Mouse (Mus musculus): ENCODE measurements around the gene Olfr172. TPM values are rescaled to one million over a fixed set of nuclear protein-coding genes. Genes with fewer than 3 reads are reported as not detected.

Olfr172 gene
- polyA plus RNA-seq (2014; fragmentation: Nextera tagmentation; extraction: Ambion mirVana), result not detected in 2 replicates

GRCm38 (mm10) chr16:58763076-58763475 lies at the start of gene Olfr172:
Olfr172 (minus strand) TSS chr16:58763176.
- Histone ChIP-seq H3K36me3 (ENCODE audit: control insufficient read depth, insufficient read depth, low read length) (no peaks in the 10 kb centered on the region), H3K27me3 (replicated peaks; ENCODE audit: control insufficient read depth, insufficient read depth, low read length) (no peaks in the 10 kb centered on the region), H3K27ac (ENCODE audit: low read depth) (no peak within 1 kb of the TSS), H3K4me3 (ENCODE audit: low read depth, low read length) (no peak within 1 kb of the TSS), H3K9me3 (ENCODE audit: control insufficient read depth, low read length) (no peaks in the 10 kb centered on the region), H3K4me2 (ENCODE audit: low read length) (no peak within 1 kb of the TSS), H3K9ac (ENCODE audit: low read length) (no peak within 1 kb of the TSS), H3K4me1 (replicated peaks; ENCODE audit: control insufficient read depth, insufficient read depth, low read length) (no peaks in the 10 kb centered on the region)
- 83% methylated on average over 1 of the region's 1 CpGs for WGBS
- no peak for ATAC-seq (replicated peaks; ENCODE audit: low FRiP score, low TSS enrichment, low read depth)
- no peak for DNase-seq (ENCODE audit: low spot score)

DNA sequence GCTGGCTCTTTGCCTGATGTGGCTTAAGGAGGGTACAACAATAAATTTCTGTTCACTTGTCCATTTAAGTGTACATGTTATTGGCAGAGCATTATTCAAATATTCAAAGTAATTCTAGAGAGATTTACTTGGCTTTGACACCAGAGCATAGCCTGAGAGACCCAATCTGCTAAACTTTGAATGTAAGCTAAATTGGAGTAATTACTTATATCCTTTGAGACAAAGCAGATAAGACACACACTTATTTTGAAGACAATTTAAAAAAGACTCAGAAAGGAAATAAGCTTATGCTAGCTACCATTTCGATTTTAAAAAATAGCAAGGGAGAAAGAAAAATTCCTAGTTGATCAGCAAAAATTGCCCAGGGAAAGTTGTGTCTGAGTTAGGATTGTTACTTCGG lies 37.2 kb upstream of the Olfr172 start, which contains the start of gene Olfr173:
Olfr173 (minus strand) TSS at position 101 of the 400 bp plus-strand sequence.
- H3K36me3 ChIP-seq (ENCODE audit: control insufficient read depth, insufficient read depth, low read length), result no peaks in the 10 kb centered on the region

GRCm38 (mm10) chr16:58756191-58756590 lies 6.8 kb downstream of the Olfr172 start:
- H3K4me2 ChIP-seq (ENCODE audit: low read length), result no peak overlapping the region
- H3K27me3 ChIP-seq (replicated peaks; ENCODE audit: control insufficient read depth, insufficient read depth, low read length), result no peaks in the 10 kb centered on the region
- no peak overlapping the region for H3K27ac ChIP-seq (ENCODE audit: low read depth)
- ATAC-seq (replicated peaks; ENCODE audit: low FRiP score, low TSS enrichment, low read depth), result no peak
- no peaks in the 10 kb centered on the region for H3K9me3 ChIP-seq (ENCODE audit: control insufficient read depth, low read length)
- no peaks in the 10 kb centered on the region for H3K36me3 ChIP-seq (ENCODE audit: control insufficient read depth, insufficient read depth, low read length)
- H3K4me3 ChIP-seq (ENCODE audit: low read depth, low read length), result no peak overlapping the region
- H3K4me1 ChIP-seq (replicated peaks; ENCODE audit: control insufficient read depth, insufficient read depth, low read length), result no peaks in the 10 kb centered on the region
- no peak for DNase-seq (ENCODE audit: low spot score)
- H3K9ac ChIP-seq (ENCODE audit: low read length), result no peak overlapping the region

More for the DNA sequence above, 37.2 kb upstream of the Olfr172 start, which contains the start of gene Olfr173:
- WGBS, result 78% methylated on average over 2 of the region's 2 CpGs
- Histone ChIP-seq H3K27ac (ENCODE audit: low read depth) (no peak within 1 kb of the TSS), H3K9me3 (ENCODE audit: control insufficient read depth, low read length) (no peaks in the 10 kb centered on the region), H3K4me2 (ENCODE audit: low read length) (no peak within 1 kb of the TSS), H3K4me3 (ENCODE audit: low read depth, low read length) (no peak within 1 kb of the TSS), H3K9ac (ENCODE audit: low read length) (no peak within 1 kb of the TSS), H3K4me1 (replicated peaks; ENCODE audit: control insufficient read depth, insufficient read depth, low read length) (no peaks in the 10 kb centered on the region), H3K27me3 (replicated peaks; ENCODE audit: control insufficient read depth, insufficient read depth, low read length) (no peaks in the 10 kb centered on the region)
- no peak for DNase-seq (ENCODE audit: low spot score)
- ATAC-seq (replicated peaks; ENCODE audit: low FRiP score, low TSS enrichment, low read depth), result no peak

DNA sequence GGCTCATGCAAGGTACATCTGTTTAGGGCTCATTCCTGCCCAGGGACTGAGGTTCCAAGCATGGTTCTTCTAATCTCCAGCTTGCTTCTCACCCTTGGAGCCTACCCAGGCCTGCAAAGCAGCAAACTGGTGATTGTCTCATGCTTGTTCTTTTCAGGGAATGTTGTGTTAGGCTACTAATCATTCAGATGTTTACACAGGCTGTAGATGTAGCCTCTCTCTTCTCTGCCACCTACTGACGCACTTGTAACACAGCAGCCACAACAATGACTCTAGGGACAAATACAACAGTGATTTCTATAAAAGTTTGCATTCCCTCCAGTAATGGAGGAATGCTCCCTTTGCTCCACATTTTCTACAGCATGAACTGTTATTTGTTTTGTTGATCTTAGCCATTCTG lies 11.7 kb downstream of the Olfr172 start:
- H3K9ac ChIP-seq (ENCODE audit: low read length), result no peak overlapping the region
- H3K27ac ChIP-seq (ENCODE audit: low read depth), result no peak overlapping the region
- WGBS, result 11% methylated on average over 1 of the region's 1 CpGs
- H3K4me1 ChIP-seq (replicated peaks; ENCODE audit: control insufficient read depth, insufficient read depth, low read length), result no peaks in the 10 kb centered on the region
- H3K27me3 ChIP-seq (replicated peaks; ENCODE audit: control insufficient read depth, insufficient read depth, low read length), result no peaks in the 10 kb centered on the region
- no peak for DNase-seq (ENCODE audit: low spot score)
- ATAC-seq (replicated peaks; ENCODE audit: low FRiP score, low TSS enrichment, low read depth), result no peak
- no peaks in the 10 kb centered on the region for H3K36me3 ChIP-seq (ENCODE audit: control insufficient read depth, insufficient read depth, low read length)
- H3K9me3 ChIP-seq (ENCODE audit: control insufficient read depth, low read length), result no peaks in the 10 kb centered on the region
- no peak overlapping the region for H3K4me3 ChIP-seq (ENCODE audit: low read depth, low read length)
- no peak overlapping the region for H3K4me2 ChIP-seq (ENCODE audit: low read length)

- Histone ChIP-seq H3K4me1 (replicated peaks; ENCODE audit: control insufficient read depth, insufficient read depth, low read length) (no peaks in the 10 kb centered on the region), H3K4me2 (ENCODE audit: low read length) (no peak overlapping the region), H3K36me3 (ENCODE audit: control insufficient read depth, insufficient read depth, low read length) (no peaks in the 10 kb centered on the region), H3K9ac (ENCODE audit: low read length) (no peak overlapping the region), H3K9me3 (ENCODE audit: control insufficient read depth, low read length) (no peaks in the 10 kb centered on the region), H3K27ac (ENCODE audit: low read depth) (no peak overlapping the region), H3K27me3 (replicated peaks; ENCODE audit: control insufficient read depth, insufficient read depth, low read length) (no peaks in the 10 kb centered on the region), H3K4me3 (ENCODE audit: low read depth, low read length) (no peak overlapping the region)
- DNase-seq (ENCODE audit: low spot score) (no peak), ATAC-seq (replicated peaks; ENCODE audit: low FRiP score, low TSS enrichment, low read depth) (no peak)
- 68% methylated on average over 4 of the region's 4 CpGs for WGBS
Observed at GRCm38 (mm10) chr16:58746715-58747114, 16.3 kb downstream of the Olfr172 start.

GRCm38 (mm10) chr16:58740751-58741150 lies 22.2 kb downstream of the Olfr172 start:
- H3K36me3 ChIP-seq (ENCODE audit: control insufficient read depth, insufficient read depth, low read length), result no peaks in the 10 kb centered on the region
- WGBS, result 93% methylated on average over 5 of the region's 5 CpGs
- H3K27me3 ChIP-seq (replicated peaks; ENCODE audit: control insufficient read depth, insufficient read depth, low read length), result no peaks in the 10 kb centered on the region

DNA sequence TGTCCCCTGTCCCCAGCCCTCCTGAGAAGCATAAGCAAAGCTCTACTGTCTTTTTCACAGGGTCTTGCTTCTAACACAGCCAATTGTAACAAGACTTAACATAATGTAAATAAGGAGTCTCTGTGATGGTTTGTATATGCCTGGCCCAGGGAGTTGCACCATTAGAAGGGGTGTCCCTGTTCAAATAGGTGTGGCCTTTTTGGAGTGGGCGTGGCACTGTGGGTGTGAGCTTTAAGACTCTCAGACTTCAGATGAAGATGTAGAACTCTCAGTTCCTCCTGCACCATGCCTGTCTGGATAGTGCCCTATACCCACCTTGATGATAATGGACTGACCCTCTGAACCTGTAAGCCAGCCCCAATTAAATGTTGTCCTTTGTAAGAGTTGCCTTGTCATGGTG lies 24.2 kb downstream of the Olfr172 start:
- no peak overlapping the region for H3K4me2 ChIP-seq (ENCODE audit: low read length)

More at GRCm38 (mm10) chr16:58740751-58741150, 22.2 kb downstream of the Olfr172 start:
- ATAC-seq (replicated peaks; ENCODE audit: low FRiP score, low TSS enrichment, low read depth) (no peak), DNase-seq (ENCODE audit: low spot score) (no peak)
- Histone ChIP-seq H3K27ac (ENCODE audit: low read depth) (no peak overlapping the region), H3K9ac (ENCODE audit: low read length) (no peak overlapping the region), H3K4me2 (ENCODE audit: low read length) (no peak overlapping the region), H3K9me3 (ENCODE audit: control insufficient read depth, low read length) (no peaks in the 10 kb centered on the region), H3K4me1 (replicated peaks; ENCODE audit: control insufficient read depth, insufficient read depth, low read length) (no peaks in the 10 kb centered on the region), H3K4me3 (ENCODE audit: low read depth, low read length) (no peak overlapping the region)

GRCm38 (mm10) chr16:58738205-58738604 lies 24.8 kb downstream of the Olfr172 start:
- DNase-seq (ENCODE audit: low spot score), result no peak
- Histone ChIP-seq H3K4me1 (replicated peaks; ENCODE audit: control insufficient read depth, insufficient read depth, low read length) (no peaks in the 10 kb centered on the region), H3K27me3 (replicated peaks; ENCODE audit: control insufficient read depth, insufficient read depth, low read length) (no peaks in the 10 kb centered on the region), H3K27ac (ENCODE audit: low read depth) (no peak overlapping the region), H3K9me3 (ENCODE audit: control insufficient read depth, low read length) (no peaks in the 10 kb centered on the region), H3K4me3 (ENCODE audit: low read depth, low read length) (no peak overlapping the region), H3K9ac (ENCODE audit: low read length) (no peak overlapping the region), H3K4me2 (ENCODE audit: low read length) (no peak overlapping the region), H3K36me3 (ENCODE audit: control insufficient read depth, insufficient read depth, low read length) (peaks cover 21% of the 10 kb centered on the region)
- WGBS, result 76% methylated on average over 4 of the region's 4 CpGs
- ATAC-seq (replicated peaks; ENCODE audit: low FRiP score, low TSS enrichment, low read depth), result no peak

More for the DNA sequence above, 24.2 kb downstream of the Olfr172 start:
- ATAC-seq (replicated peaks; ENCODE audit: low FRiP score, low TSS enrichment, low read depth) (no peak), DNase-seq (ENCODE audit: low spot score) (no peak)
- Histone ChIP-seq H3K27ac (ENCODE audit: low read depth) (no peak overlapping the region), H3K4me3 (ENCODE audit: low read depth, low read length) (no peak overlapping the region), H3K27me3 (replicated peaks; ENCODE audit: control insufficient read depth, insufficient read depth, low read length) (no peaks in the 10 kb centered on the region), H3K9ac (ENCODE audit: low read length) (no peak overlapping the region), H3K36me3 (ENCODE audit: control insufficient read depth, insufficient read depth, low read length) (peaks cover 15% of the 10 kb centered on the region), H3K4me1 (replicated peaks; ENCODE audit: control insufficient read depth, insufficient read depth, low read length) (no peaks in the 10 kb centered on the region), H3K9me3 (ENCODE audit: control insufficient read depth, low read length) (no peaks in the 10 kb centered on the region)
- 89% methylated on average over 1 of the region's 1 CpGs for WGBS

- under 1% methylated on average over 22 of the region's 31 CpGs for WGBS
- ATAC-seq (replicated peaks; ENCODE audit: low FRiP score, low TSS enrichment, low read depth) (peak; percentile 92), DNase-seq (ENCODE audit: low spot score) (no peak)
- Histone ChIP-seq H3K9me3 (ENCODE audit: control insufficient read depth, low read length) (no peaks in the 10 kb centered on the region), H3K27ac (ENCODE audit: low read depth) (peak overlapping the region; percentile 64), H3K4me2 (ENCODE audit: low read length) (peak overlapping the region; percentile 60), H3K27me3 (replicated peaks; ENCODE audit: control insufficient read depth, insufficient read depth, low read length) (no peaks in the 10 kb centered on the region), H3K36me3 (ENCODE audit: control insufficient read depth, insufficient read depth, low read length) (peaks cover 35% of the 10 kb centered on the region), H3K9ac (ENCODE audit: low read length) (peak overlapping the region; percentile 76), H3K4me3 (ENCODE audit: low read depth, low read length) (peak overlapping the region; percentile 74), H3K4me1 (replicated peaks; ENCODE audit: control insufficient read depth, insufficient read depth, low read length) (peaks cover 7% of the 10 kb centered on the region)
Observed at GRCm38 (mm10) chr16:58728176-58728671, 34.8 kb downstream of the Olfr172 start.

Measured in intestine, embryonic 14.5 days (tissue).